Mouse (Mus musculus) embryonic fibroblast, embryonic 13.5 days (primary cell): ENCODE data around the gene Gm20521. TPM values are rescaled to one million over a fixed set of nuclear protein-coding genes. Genes with fewer than 3 reads are reported as not detected.

Source experiments
- H3K27ac ChIP-seq: 2 replicates; pipeline ENCODE4 v1.5.1; 2012; ENCODE audit warnings: low read length, control low read depth, inconsistent platforms; ENCODE audit not compliant: insufficient read depth
- H3K4me1 ChIP-seq: 2 replicates; pipeline ENCODE4 v1.6.1; 2011; ENCODE audit warnings: low read length; ENCODE audit not compliant: control insufficient read depth, insufficient read depth
- H3K4me3 ChIP-seq: 2 replicates; pipeline ENCODE4 v1.5.1; 2011; ENCODE audit warnings: mild to moderate bottlenecking, control low read depth, low read length; ENCODE audit not compliant: insufficient read depth
- CTCF ChIP-seq: IDR thresholded peaks from 2 replicates; pipeline ENCODE4 v1.5.1; 2011; ENCODE audit warnings: mild to moderate bottlenecking, control low read depth, low read length, moderate library complexity, borderline replicate concordance; ENCODE audit not compliant: insufficient read depth
- POLR2A ChIP-seq: IDR thresholded peaks from 2 replicates; pipeline ENCODE4 v1.6.1; 2011; ENCODE audit warnings: low read depth, mild to moderate bottlenecking, control low read depth, low read length, moderate library complexity
- polyA plus RNA-seq: library from polyadenylated mRNA; stranded (reverse); fragments of >200 nt; gene quantifications from 2 replicates; pipeline ENCODE4 v1.2.4, GENCODE M21; 2011; ENCODE audit warnings: low read depth; ENCODE audit not compliant: missing spikeins, insufficient read length

Gene Gm20521
- polyA plus RNA-seq, 1 experiment, result not detected

- H3K4me1 ChIP-seq, result peaks cover 1% of the 10 kb centered on the region
- H3K4me3 ChIP-seq, result peak within 1 kb of the TSS; percentile 34; the same call in 1 of the 2 replicates
- peak within 1 kb of the TSS; percentile 29; the same call in 1 of the 2 replicates for H3K27ac ChIP-seq
- TF ChIP-seq CTCF, result no peak
These were observed 9.0 kb downstream of the Gm20521 start, which contains the start of gene Pabpn1 for GRCm38 (mm10) chr14:54892200-54892599. Gene Pabpn1 (plus strand): TSS chr14:54892500.

GRCm38 (mm10) chr14:54893651-54894181, 10.5 kb downstream of the Gm20521 start:
- H3K4me3 ChIP-seq, result peak overlapping the region; percentile 34; the same call in 1 of the 2 replicates
- TF ChIP-seq POLR2A (peak; percentile 77), CTCF (no peak)
- peak overlapping the region; percentile 29; the same call in 1 of the 2 replicates for H3K27ac ChIP-seq
- peaks cover 3% of the 10 kb centered on the region for H3K4me1 ChIP-seq

- H3K27ac ChIP-seq, result peak overlapping the region; percentile 74
- TF ChIP-seq POLR2A, result peak; percentile 18; the same call in 1 of the 2 replicates
- TF ChIP-seq CTCF, result no peak
- H3K4me1 ChIP-seq, result peaks cover 3% of the 10 kb centered on the region
- H3K4me3 ChIP-seq, result peak overlapping the region; percentile 85
These were observed 11.3 kb downstream of the Gm20521 start for GRCm38 (mm10) chr14:54894296-54895151.

DNA sequence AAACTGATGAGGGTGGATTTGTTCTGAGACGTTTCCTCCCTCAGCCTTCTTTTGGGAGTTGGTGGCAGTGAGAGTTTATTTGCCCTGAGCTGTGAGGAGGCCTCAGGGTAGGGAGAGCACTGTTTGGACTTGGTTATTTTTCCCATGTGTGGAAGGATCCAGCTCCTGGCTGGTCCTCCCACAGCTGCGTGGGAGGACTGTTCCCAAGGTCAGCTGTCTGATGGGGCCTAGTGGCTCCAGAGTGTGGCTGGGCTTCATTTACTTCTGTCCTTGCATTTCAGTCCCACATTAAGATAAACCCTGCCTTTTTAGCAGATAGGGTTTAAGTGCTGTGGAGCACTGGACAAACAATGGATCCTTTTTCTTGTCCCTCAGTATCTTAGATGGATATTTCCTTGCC, 14.2 kb downstream of the Gm20521 start:
- TF ChIP-seq CTCF (no peak), POLR2A (no peak)
- Histone ChIP-seq H3K4me1 (peaks cover 3% of the 10 kb centered on the region), H3K4me3 (no peak overlapping the region), H3K27ac (no peak overlapping the region)

DNA sequence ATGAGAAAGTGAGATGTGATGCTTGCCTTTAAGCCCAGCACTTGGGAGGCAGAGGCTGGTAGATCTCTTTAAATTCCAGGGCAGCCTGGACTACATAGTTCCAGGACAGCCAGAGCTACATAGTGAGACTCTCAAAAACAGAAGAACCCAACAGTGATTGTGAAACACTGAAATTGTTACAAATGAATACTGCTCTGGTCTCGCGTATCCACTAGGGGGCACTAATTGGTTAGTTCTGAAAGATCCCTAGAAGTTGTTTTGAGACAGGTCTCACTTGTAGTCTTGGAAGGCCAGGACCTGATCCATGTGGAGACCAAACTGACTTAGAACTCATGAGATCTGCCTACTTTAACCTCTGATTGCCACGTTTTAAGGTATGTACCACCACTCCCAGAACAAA, 17.1 kb downstream of the Gm20521 start:
- Histone ChIP-seq H3K4me3 (no peak overlapping the region), H3K27ac (no peak overlapping the region), H3K4me1 (peaks cover 3% of the 10 kb centered on the region; the same call in 1 of the 2 replicates)
- TF ChIP-seq POLR2A (0 out of 2 replicates have a peak, but pooled peaks have one; percentile 10), CTCF (no peak)

DNA sequence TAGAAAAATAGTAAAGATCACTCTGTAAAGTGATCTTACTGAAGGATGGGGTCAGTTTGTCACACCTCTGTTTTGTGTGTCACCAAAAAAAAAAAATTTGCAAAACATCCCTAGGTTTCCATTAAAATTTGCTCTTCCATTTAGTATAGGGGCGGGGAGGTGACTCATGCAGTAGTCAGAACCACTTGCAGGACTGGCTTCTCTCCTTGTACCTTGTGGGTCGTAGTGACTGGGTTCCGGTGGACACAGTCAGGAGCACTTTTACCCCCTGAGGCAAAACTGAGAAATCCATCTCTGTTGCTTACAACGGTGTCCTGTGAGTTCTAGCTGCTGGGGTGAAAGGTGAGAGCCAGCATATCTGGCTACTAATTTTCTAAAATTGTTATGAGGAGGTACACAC, 20.4 kb downstream of the Gm20521 start:
- Histone ChIP-seq H3K4me3 (no peak overlapping the region), H3K27ac (no peak overlapping the region), H3K4me1 (no peaks in the 10 kb centered on the region)
- TF ChIP-seq CTCF, result no peak
- no peak for TF ChIP-seq POLR2A

GRCm38 (mm10) chr14:54908682-54909081, 25.4 kb downstream of the Gm20521 start:
- Histone ChIP-seq H3K27ac (no peak overlapping the region), H3K4me1 (no peaks in the 10 kb centered on the region), H3K4me3 (no peak overlapping the region)
- no peak for TF ChIP-seq CTCF
- no peak for TF ChIP-seq POLR2A

DNA sequence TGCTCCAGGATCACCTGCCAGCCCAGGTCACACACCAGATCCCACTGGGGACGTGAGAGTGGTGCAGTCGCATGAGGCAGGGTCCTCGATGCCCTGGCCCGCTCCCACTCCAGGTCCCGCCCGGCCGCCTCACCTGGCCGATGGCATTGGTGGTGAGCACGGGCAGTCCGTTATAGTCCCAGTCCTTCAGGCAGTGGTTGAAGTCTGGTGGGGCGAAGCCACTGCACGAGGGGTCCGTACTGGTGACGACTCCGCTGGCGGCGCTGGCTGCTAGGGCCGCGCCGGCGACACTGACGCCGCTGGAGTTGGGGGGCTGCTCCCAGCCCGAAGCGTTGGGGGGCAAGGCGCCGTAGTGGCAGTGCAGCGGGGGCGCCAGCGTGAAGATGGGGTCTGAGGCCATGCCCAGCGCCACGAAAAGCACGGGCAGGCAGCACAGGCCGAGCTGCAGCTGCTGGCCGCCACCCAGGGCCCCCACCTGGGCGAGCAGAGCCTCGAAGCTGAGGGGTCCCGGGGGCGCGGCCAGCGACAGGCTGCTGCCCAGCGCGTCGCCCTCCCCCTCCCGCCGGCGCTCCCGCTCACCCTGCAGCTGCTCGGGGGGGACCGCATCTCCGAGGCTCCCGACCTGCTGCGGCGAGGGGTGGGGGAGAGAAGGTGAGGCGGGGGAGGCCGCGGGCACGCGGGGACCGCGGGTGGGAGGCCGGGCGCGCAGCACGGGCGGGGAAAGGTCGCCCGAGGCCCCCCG, 29.0 kb downstream of the Gm20521 start:
- Histone ChIP-seq H3K27ac (no peak overlapping the region), H3K4me1 (no peaks in the 10 kb centered on the region), H3K4me3 (peak overlapping the region; percentile 67)
- TF ChIP-seq CTCF, result no peak
- no peak for TF ChIP-seq POLR2A

DNA sequence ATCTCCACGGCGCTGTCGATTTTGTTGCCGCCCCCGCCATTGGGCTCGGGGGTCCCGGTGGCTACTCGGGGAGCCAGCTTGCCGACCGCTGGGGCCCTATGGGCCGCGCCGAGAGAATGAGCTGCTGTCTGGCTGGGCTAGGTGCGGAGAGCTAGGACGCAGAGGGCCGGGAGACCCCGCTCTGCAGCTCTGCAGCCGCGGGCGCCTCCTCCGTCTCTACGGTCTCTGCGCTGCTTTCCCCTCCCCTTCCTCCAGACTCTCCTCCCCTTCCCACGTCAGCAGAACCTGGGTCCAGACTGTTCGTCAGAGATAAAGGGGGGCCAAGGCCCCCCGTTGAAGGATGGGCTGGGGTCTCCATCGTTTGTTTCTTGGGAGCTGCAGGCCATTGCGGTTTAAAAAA, 29.6 kb downstream of the Gm20521 start, which contains the start of gene Slc22a17:
Gene Slc22a17, minus strand, starts transcription at position 247 of the 400 bp plus-strand sequence.
- Histone ChIP-seq H3K4me3 (peak within 1 kb of the TSS; percentile 67), H3K4me1 (no peaks in the 10 kb centered on the region), H3K27ac (no peak within 1 kb of the TSS)
- TF ChIP-seq CTCF, result no peak
- peak; percentile 96 for TF ChIP-seq POLR2A

DNA sequence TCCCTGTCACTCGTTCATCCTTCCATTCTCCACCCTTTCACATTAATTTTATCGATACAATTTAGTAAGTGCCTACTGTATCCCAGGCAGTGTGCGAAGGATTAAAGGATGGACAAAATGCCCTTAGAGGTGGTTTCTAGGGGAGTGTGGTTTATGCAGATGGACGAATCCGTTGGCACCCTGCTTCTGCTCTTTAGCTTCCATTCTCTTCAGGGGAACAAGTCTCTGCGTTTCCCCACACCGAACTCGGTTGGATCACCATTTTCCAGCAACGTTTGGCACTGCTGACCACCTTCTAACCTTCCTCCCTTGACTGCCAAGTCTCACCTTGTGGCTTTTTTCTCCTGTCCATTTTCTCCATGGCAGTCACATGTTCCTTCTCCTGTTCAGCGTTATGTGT, 30.1 kb downstream of the Gm20521 start:
- TF ChIP-seq POLR2A, result no peak
- TF ChIP-seq CTCF, result no peak

More for the DNA sequence above, 30.1 kb downstream of the Gm20521 start:
- H3K27ac ChIP-seq, result no peak overlapping the region
- H3K4me3 ChIP-seq, result peak overlapping the region; percentile 67
- H3K4me1 ChIP-seq, result no peaks in the 10 kb centered on the region
